Mouse (Mus musculus): ENCODE data around the gene Bcam.

DNA sequence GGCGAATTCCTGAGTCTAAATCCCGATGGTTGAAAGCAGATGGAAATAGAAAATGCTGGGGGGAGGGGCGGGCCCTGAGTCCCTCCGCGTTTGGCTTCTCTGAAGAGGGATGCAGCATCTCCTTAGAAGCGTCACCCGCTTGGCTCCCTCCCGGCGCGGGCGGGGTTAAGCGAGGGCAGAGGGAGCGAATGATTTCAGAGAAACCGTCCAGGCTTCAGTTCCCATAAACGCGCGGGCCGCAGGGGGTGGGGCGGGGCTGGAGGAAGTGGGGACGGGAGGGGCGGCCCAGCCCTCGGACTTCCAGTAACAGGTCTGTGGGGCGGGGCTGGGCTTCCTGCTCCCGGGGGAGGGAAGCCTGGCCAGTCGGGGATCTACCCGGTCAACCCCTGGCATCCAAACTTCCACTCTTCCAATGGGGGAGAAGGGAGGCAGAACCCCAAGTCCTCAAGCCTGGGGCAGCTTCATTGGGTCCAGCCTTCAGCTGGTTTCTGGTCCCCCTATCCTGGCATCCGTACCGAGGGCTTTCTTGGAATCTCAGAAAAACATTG lies 45.5 kb upstream of the Bcam start:
- TF ChIP-seq POLR2A (IDR thresholded peaks at IDR 0.05; ENCODE audit: low read depth, low read length): no peak
- TF ChIP-seq CTCF (conservative IDR thresholded peaks at IDR 0.05; ENCODE audit: insufficient read depth, insufficient read length, low read depth, low read length): no peak
